Mouse (Mus musculus): Measurements from ENCODE around the gene Iqgap1.
A peak's percentile ranks its signal among the peaks of the same experiment; 100 is the strongest.

Gene Iqgap1

DNA sequence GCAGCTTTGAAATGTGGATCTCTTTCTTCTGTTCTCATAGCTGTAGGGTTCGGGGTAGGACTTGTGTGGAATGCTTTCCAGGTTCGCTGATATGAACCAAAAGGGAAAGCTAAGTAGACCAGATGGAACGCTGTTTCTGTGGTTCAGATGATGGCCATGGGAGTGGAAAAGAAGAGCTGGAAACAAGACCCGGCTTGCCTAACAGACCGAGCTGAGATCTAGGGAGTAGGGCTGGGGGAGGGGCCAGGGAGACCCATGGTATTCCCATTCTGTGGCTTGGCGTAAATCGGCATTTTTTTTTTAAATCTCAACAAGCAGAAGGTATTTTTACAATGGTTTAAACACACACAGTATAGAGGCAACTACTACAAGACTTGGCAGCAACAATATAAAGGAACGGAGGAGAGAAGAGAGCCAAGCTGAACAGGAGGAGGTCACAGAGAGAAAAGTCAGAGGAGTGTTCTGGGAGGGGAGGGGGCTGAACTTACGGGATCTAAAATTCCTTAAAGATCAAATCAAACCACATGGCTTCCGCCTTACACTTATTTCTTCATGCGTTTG lies at the start of gene Iqgap1:
Gene Iqgap1 (minus strand): TSS at position 132 of the 561 bp plus-strand sequence.
- DNase-seq (ENCODE audit: low spot score in 2 of 2) = no peak

DNA sequence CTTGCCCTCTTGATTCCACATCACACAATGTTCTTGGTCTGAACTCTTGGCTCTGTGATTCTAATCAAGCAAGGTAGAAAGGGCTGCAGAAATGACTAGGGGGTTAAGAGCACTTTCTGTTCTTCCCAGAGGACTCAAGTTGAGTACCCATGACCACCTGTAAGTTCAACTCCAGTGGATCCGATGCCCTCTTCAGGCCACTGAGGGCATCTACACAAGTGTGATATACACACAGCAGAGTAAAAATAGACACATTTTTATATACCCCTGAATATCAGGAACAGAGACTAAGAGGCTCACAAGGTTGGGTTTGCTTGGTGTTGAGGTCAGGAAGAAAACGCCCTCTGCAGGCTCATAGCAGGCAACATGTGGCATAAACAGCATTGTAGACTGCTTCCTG lies 47.9 kb upstream of the Iqgap1 start:
- DNase-seq (ENCODE audit: low spot score in 2 of 2) = no peak

DNA sequence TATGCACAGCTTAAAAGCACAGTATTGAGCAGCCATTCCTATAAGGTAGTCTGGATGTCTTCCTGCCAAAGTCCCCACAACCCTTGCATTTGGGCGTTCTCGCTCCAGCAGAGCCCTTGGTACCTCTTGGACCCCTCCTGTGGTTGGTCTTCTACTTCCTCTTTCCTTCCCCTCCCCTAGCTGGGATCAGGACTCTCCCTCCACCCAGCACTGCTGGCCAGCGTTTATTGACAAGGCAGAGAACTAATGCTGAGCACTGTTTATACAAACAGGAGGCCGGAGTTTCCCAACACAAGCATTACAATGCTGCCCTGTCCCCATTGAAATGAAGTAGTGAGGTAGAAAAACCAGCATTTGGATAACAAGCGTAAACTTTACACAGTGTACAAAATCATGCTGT lies 47.3 kb upstream of the Iqgap1 start:
- DNase-seq (ENCODE audit: low spot score in 2 of 2) = no peak

DNA sequence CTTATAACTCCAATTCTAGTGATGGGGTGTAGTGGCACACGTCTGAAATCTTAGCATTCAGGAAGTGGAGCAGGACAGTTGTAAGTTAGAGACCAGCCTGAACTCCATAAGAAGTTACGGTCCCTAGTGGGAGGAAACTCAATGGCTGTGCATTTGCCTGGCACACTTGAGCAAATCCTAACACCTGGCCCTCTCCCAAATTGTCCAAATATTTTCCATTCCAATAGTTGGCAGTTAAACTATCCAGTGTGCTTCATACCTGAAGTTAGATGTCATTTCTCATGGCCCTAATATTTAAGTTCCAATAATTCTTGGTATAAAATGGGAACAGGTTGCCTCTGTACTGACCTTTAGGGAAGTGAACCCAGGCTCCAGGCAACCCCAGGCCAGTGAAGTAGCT lies 42.9 kb upstream of the Iqgap1 start:
- no peak for DNase-seq (ENCODE audit: low spot score in 2 of 2)

DNA sequence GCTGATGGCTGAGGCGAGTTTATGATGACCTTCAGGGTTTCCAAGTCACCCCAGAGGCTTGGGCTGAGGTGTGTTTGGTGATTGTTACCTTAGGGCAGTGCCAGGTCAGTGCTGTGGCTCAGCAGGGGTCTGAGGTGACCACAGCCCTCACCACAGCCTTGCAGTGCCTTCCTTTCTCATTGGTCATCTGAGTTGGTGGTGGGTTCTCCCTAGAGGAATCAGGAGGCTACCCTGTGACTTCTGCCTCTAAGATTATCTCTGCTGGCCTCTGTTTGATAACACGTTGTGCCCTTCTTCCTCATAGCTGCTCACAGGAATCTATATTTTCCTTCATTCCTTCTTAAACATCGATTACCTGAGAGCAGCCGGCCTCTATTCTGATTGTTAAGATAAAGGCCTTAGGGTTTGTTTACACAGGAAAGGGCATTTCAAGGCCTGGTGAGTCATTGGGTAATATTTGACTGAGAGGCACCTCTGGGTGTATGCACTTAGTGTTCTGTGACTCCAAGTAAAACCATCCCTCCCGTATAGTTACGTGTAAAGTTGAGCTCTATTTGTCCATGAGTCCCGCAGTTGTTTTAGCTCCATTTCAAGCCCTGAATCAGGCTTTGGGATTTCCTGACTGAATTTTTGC lies 40.9 kb upstream of the Iqgap1 start:
- no peak for DNase-seq (ENCODE audit: low spot score in 2 of 2)

DNA sequence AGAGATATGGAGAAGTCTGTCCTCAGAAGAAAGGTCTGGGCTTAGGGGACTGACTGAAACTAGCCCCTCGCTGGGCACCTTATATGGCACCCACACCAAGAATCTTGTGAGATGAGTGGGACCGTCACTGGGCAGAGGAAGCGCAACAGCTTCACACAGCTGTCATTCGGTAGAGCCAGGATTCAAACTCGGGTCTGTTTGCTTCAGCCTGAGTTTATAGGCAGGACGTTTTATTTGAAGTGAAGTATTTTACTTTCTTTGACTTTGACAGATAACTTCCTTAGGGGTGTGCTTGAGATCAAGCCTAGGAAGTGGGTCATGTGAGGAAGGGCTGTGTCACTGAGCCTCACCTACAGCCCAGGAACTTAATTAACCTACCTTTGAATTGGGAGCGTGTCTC lies 39.7 kb upstream of the Iqgap1 start:
- no peak for DNase-seq (ENCODE audit: low spot score in 2 of 2)

DNA sequence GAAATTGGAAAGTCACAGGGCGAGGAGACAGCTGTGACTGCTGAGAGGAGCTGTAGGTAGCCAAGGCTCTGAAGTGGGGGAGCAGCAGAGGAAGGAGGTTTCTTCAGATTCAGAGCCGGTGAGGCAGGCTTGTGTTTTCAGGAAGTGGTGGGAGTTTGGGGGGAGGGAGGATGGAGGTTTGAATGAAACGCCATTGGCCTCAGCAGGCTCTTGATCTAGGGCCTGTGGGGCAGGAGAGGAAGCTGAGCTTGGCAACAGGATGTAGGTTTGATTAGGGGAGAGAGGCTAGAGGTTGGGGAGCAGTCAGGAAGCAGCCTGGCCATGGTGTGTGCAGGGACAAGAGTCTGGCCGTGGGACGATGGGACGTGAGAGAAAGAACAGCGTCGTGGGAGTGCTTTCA lies 39.1 kb upstream of the Iqgap1 start:
- no peak for DNase-seq (ENCODE audit: low spot score in 2 of 2)

DNA sequence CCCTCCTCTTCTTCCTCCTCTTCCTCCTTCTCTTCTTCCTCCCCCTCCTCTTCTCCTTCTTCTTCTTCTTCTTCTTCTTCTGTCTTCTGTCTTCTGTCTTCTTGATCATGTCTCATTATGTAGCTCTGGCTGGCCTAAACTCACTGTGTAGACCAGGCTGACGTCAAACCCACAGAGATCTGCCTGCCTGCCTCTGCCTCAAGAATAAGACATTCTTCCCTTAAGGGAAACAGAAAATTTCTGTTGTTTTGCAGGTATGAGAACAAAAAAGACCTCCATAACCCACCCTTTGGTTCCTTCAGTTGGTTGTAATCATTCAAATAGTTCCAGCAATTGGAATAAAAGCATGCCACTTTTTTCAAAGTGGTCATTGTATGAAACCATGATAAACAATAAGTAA lies 38.4 kb upstream of the Iqgap1 start:
- DNase-seq (ENCODE audit: low spot score in 2 of 2) = no peak

DNA sequence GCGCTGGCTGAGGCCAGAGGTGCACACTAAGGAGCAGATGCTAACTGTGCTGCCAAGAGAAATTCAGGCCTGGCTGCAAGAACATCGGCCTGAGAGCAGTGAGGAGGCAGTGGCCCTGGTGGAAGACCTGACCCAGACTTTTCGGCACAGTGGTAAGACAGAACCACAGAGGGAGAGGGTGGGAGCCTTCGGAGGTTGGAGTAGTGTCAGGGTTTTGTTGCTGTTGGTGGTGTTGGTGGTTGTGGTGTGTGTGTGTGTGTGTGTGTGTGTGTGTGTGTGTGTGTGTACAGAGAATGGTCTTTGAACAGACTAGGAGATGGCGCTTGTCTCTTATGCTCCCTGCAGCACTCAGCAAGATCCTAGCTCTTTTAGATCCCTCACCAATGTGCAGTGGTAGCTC lies 37.7 kb upstream of the Iqgap1 start:
- DNase-seq (ENCODE audit: low spot score in 2 of 2) = no peak

DNA sequence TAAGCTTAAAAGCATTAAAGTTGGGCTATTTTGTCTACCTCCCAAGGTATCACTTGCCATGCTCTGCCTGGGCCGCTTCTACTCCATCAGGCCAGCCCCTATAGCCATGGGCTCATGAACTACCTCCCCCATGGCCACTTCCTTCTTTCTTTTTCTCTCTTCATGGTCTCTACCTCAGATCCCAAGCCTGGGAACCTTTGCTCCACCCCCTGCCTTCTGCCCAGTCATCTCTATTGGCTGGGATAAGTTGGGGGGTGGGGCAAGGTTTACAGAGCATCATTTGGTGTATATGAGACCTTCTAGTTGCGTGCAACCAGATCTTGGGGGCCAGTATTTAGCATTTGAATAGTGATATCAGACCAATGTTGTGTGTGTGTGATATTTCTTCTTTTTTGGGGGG lies 36.7 kb upstream of the Iqgap1 start:
- no peak for DNase-seq (ENCODE audit: low spot score in 2 of 2)

DNA sequence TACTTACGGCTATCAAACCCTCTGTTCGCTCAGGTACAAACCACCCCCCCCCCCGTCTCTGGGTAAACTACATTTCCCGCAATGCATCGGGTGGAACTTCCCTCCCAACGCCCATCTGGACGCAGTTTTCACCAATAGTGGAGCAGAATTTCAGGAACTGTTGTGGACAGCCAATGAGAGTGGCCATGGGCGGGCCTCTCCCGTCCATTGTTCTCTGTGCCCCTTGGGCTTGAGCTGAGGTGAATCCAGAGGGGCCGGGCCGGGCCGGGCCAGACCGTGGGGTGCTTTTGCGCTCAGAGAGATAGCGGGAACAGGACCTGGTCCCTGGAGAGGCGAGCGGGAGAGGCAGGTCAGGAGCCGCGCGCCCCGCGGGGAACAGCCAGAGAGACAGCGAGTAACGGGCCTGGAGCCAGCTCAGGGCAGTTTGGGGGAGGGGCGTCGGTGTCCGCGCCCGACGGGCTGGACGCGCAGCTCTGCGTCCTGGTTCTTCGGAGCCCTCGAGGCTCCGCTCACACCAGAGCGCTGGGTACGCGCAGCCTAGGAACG lies 35.0 kb upstream of the Iqgap1 start, which contains the start of gene Zscan2:
Gene Zscan2 (plus strand): TSS at position 192 of the 546 bp plus-strand sequence.
- DNase-seq (ENCODE audit: low spot score in 2 of 2) = peak; percentile 84 to 87

DNA sequence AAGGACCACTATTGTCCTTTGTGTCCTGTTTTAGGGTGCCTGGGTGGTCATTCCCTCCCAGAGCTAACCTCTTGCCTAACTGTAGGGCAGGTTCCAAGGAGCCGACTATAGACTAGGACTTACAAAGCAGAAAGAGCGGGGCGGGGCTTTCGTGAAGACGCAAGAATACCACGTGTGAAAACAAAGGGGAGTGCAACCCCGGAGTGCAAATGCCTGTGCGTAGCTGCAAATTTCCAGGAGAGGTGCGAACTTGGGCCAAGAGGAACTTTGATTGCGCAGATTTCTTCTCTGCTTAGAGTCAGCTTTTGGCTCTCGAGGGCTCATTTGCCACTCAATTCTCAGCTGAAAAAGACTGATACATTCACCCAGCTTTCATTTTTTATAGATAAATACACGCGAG lies 34.5 kb upstream of the Iqgap1 start:
- DNase-seq (ENCODE audit: low spot score in 2 of 2) = peak in 1 of 2 experiments; percentile 39

DNA sequence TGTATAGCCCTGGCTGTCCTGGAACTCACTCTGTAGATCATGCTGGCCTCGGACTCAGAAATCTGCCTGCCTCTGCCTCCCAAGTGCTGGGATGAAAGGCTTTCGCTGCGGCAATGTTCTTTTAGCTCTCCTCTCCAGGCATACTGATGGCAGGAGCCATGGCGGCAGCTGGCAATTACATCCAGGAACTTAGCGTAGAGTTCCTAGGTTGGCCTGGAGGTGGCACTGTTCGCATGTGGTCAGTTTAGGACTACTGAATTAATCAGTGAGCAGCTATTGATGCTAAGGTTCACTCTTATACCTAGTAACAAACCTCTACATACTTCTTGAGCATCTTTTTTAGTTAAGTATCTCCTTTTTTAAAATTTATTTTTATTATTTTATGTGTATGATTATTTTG lies 31.4 kb upstream of the Iqgap1 start:
- peak; percentile 64 to 84 for DNase-seq (ENCODE audit: low spot score in 2 of 2)

DNA sequence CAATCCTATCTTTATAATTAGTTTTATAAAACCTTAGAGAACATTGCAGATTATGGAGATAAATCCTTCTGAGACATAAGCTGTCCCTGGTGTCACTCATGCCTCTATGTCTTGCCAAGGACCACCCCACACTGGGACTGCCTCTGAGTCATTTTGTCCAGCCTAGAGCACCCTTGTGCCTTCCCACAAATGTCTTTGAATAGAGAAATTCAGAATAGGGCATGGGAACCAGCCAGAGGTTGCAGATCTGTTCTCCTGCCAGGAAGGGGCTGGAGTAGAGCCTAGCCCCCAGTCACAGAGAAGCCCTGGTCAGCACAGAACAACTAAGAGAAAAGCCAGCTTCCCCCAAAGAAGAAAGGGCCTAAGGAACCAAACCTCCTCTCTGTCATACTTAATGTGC lies 29.5 kb upstream of the Iqgap1 start:
- no peak for DNase-seq (ENCODE audit: low spot score in 2 of 2)

DNA sequence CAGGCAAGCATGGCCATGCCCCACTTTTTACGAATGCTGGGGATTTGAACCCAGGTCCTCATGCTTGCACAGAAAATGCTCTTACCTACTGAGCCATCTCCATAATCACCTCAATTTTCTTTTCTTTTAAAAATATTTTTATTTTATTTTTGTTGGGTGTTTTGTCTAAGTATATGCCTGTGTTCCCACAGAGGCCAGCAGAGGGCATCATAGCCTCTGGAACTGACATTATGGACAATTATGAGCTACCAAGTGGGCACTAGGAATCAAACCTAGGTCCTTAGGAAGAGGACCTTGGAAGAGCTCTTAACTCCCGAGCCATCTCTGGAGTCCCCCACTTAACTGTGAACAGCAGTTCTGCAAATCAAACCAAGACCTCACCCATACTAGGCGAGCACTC lies 27.4 kb upstream of the Iqgap1 start:
- no peak for DNase-seq (ENCODE audit: low spot score in 2 of 2)

DNA sequence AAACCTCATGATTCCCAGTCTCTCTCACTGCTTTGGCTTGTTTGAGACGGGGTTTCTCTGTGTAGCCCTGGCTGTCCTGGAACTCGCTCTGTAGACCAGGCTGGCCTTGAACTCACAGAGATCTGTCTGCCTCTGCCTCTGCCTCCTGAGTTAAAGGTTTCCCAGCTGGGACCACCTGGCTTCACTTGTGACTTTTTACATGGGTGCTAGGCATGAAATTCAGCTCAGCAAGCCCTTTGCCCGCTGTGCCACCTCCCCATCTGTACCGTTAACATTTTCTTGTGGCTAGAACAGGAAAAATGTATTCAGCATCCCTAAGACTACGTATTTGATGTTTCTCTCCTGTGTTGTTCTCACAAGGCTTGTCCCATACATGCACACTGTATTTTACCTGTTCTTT lies 24.7 kb upstream of the Iqgap1 start:
- DNase-seq (ENCODE audit: low spot score in 2 of 2) = no peak

DNA sequence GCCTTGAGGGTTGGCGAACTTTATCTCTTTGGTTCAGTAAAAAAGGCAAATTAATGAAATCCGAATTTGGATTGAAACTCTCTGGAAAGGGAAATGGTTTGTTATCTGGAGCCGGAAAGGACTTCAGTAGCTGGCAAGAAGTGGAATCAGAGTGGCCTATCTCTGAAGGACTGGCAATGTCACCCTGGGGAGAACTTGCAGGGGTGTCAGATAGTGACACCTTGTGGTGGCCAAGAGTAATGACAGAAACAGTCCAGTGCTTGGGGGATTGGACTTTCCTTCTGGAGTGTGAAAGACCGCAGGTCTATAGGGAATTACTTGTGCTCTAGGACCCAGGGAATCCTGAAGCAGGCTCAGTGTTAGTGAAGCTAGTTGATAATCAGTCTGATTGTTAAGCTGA lies 23.9 kb upstream of the Iqgap1 start:
- DNase-seq (ENCODE audit: low spot score in 2 of 2) = no peak

DNA sequence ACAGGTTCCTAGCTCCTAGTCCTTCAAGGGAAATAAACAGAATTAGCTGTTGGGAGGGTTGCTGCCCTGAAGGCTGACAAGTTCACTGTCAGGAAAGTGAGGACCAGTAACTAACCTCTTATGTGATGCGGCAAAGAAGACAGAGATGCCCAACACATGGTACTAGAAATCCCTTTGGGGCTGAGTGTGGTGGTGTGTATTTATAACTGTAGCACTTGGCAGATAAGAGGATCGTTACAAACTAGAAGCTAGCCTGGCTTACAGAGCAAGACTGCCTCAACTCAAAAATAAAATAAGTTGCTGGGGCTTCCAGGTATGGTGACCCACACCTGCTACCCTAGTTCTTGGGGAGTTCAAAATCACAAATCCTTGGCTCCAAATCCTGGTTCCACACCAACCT lies 23.5 kb upstream of the Iqgap1 start:
- DNase-seq (ENCODE audit: low spot score in 2 of 2) = no peak

DNA sequence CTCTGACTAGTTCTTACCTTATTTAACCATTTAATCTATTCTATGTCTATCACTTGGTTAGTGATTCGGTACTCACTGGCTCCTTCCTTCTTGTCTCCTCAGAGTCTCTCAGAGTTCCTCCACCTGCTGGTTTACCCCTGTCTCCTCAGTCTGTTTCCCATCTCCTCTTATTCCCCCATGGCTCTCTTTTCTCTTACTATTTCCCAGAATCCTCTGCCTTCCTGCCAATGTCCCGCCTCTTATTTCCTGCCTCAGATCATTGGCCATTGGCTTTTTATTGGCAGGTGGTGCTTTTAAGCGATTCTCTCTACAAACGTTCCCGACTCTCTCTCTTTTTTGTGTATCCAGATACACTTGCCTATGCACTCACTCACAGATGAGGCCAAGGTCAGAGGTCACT lies 20.9 kb upstream of the Iqgap1 start:
- DNase-seq (ENCODE audit: low spot score in 2 of 2) = no peak

DNA sequence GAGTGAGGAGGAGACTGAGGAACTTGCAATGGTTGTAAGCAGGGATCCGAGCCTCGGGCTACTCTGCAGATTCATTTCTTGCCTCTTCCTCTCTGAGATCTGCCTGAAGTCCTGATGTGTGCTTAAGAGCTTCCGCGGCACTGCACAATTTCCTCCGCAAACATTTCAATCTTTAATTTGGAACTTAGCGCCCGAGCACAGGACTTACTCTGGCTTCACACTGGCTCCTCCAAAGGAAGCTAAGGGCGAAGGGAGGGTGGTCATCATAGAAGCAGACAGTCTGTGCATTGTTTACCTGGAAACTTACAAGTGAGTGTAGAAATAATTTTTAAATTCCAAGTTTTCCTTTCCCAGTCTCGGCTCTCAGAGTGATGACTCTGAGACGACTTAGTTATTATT lies 20.5 kb upstream of the Iqgap1 start:
- no peak for DNase-seq (ENCODE audit: low spot score in 2 of 2)

DNA sequence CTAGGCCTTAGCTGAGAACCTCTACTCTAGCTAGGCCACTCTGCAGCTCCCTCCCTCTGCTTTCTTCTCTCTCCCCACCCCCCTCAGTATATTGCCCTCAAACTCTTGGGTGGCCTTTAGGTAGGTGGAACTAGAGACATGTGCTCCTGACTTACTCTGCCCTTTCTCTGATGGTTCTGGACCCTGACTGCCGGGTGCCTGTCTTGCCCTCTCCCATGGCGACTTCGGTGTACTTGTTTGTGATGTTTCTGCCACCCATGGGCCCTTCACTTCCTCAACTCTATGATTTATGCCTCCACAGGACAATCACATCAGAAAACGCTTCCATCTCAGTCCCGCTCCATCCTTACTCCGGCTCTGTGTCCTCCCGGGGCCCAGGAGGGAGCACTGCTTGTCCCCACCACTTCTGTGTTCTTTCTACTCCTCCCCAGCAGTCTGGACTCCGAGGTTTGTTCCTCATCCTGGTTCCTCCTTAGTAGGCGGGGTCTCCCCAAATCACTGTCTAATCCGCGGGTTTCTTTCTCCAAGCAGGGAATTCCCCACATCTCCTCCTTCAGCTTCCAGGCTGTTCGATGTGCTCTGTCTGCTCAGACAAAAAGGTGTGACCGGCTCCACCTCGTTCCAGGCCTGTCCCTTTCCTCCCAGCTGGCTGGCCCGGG lies 20.0 kb upstream of the Iqgap1 start:
- no peak for DNase-seq (ENCODE audit: low spot score in 2 of 2)

DNA sequence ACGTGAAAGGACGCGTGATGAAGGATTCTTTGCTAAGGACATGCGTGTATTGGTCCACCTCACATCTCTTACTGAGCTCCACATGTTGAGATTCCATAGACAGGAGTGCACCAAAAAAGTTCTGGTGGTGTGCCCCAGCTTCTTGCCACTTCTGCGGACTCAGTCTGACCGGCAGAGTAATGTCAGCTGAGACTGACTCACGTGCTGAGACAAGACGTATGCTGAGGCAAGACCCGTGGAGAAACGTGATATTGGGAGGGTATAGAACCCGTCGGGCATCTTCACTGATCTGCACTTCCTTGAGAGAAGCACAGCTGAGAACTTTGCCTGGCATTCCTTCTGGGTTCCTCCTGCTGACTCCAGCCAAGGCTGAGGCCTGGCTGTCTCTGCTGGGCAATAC lies 18.9 kb upstream of the Iqgap1 start:
- DNase-seq (ENCODE audit: low spot score in 2 of 2) = no peak

DNA sequence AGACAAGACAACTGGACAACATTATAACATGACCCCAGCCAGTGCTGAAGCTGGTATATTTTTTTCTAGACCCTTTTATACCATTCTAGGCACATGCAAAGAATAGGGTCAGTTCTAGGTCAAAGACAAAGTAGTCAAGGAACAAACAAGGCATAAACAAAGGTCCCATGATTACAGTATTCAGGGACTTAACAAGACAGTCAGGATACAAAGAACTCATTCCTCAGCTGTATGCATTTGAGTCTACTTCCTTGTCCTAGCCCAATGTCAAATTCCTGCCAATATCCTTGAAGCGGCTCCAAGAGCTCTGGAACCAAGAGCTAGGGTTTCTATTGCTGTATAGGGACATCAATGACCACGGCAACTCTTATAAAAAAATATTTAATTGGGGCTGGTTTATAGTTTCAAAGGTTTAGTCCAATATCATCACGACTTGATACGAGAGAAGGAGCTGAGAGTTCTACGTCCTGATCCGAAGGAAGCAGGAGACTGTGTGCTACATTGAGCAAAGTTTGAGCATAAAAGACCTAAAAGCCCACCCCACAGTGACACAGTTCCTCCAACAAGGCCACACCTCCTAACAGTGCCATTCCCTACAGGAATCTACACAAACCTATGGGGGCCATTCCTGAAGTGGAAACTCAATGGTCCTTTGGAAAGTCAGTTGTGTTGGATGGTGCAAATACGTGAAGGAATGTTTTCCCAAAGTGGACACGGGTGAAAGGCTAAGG lies 18.3 kb upstream of the Iqgap1 start:
- no peak for DNase-seq (ENCODE audit: low spot score in 2 of 2)
